Mouse (Mus musculus) kidney, adult 2 months (tissue): ENCODE measurements around the gene Ywhaq. TPM values are rescaled to one million over a fixed set of nuclear protein-coding genes. Genes with fewer than 3 reads are reported as not detected.

Source experiments
- DNase-seq: peaks from one replicate; pipeline ENCODE4 v3.0.0; 2021
- H3K27ac ChIP-seq: fragments of 200-500 bp; 2 replicates; pipeline ENCODE4 v1.5.1; 2012; ENCODE audit warnings: low read depth, low read length, control low read depth, inconsistent platforms; ENCODE audit not compliant: insufficient read depth
- H3K27me3 ChIP-seq: fragments of 200-500 bp; replicated peaks from 2 replicates; pipeline ENCODE4 v1.6.1; 2012; ENCODE audit warnings: mild to moderate bottlenecking, moderate library complexity, low read length, inconsistent platforms; ENCODE audit not compliant: control insufficient read depth, insufficient read depth
- H3K36me3 ChIP-seq: fragments of 200-500 bp; 2 replicates; pipeline ENCODE4 v1.6.1; 2012; ENCODE audit warnings: mild to moderate bottlenecking, moderate library complexity, low read length, inconsistent platforms; ENCODE audit not compliant: control insufficient read depth, insufficient read depth
- H3K4me1 ChIP-seq: fragments of 200-500 bp; 2 replicates; pipeline ENCODE4 v1.6.1; 2011; ENCODE audit warnings: low read length; ENCODE audit not compliant: control insufficient read depth, insufficient read depth
- H3K4me3 ChIP-seq: fragments of 200-500 bp; 2 replicates; pipeline ENCODE4 v1.5.1; 2011; ENCODE audit warnings: mild to moderate bottlenecking, low read depth, low read length, control low read depth; ENCODE audit not compliant: insufficient read depth
- CTCF ChIP-seq: fragments of 200-500 bp; conservative IDR thresholded peaks from 2 replicates; pipeline ENCODE4 v1.5.1; 2011; ENCODE audit warnings: low read depth, mild to moderate bottlenecking, control low read depth, low read length, moderate library complexity, mixed read lengths; ENCODE audit not compliant: insufficient read depth, insufficient read length
- POLR2A ChIP-seq: fragments of 200-500 bp; IDR thresholded peaks from one replicate; pipeline ENCODE4 v1.6.1; 2011; ENCODE audit warnings: low read depth, low read length, control low read depth
- WGBS: fragments of 180-500 bp; shearing (Covaris S2); methylation state at CpG from one replicate; pipeline ENCODE4 v1.1.7; 2018; 5-methylcytosine and 5-hydroxymethylcytosine counted together
- polyA plus RNA-seq: library from polyadenylated mRNA; depleted of rRNA; stranded (reverse); fragments of >200 nt; gene quantifications from 2 replicates; pipeline ENCODE4 v1.2.3, GENCODE M21; 2012; rRNA removed

Ywhaq gene
- 71.7 and 83.4 TPM in 2 replicates for polyA plus RNA-seq

DNA sequence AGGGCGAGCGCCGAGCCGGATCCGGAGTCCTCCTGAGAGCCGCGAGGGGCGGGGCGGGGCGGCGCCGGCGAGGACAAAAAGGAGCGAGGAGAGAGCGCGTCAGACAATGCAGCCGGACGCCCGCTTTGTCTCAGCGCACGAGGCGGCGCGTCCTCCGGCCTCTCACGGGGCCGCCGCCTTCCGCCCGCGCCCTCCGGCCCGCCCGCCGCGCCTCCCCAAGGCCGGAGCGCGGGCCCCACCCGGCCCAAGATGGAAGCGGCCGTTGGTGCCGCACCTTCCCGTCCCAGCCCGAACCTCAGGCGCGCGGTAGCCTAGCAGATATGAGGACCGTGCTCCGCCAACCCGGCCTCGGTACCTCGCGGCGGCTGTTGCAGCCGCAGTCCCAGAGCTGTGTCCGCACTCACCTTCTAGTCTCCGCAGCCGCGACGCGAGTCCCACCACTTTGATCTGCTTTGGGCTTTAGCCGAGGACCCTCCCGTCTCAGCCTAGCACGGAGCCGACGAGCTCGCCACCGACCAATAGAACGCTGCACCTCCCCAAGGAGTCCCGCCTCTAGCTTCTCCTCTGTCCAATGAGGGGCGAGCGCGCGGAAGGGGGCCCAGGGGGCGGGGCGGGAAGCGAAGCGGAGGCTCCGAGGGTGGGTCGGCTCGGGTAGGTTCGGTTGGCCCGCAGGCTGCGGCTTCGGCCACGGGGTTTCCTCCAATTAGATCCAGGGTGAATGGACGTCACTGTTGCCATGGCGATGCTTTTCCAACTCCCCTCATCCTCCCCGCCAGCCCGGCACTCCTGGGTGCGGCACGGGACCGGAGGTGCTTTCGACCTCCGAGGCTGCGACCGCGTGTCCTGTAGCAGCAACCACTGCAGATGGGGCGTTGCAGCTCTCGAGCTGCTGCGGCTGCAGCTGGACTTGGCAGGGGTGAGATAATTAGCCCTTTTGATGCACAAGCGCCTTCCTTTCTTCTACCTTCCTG is at the start of gene Ywhaq:
Gene Ywhaq, minus strand, starts transcription at position 538 of the 971 bp plus-strand sequence.
- WGBS = under 1% methylated on average over 100 of the region's 103 CpGs
- Histone ChIP-seq H3K36me3 (peaks cover 2% of the 10 kb centered on the region; the same call in 1 of the 2 replicates), H3K4me1 (peaks cover 7% of the 10 kb centered on the region; the same call in 1 of the 2 replicates), H3K27me3 (no peaks in the 10 kb centered on the region), H3K27ac (peak within 1 kb of the TSS; percentile 98), H3K4me3 (peak within 1 kb of the TSS; percentile 94)
- TF ChIP-seq CTCF = no peak
- peak; percentile 98 for TF ChIP-seq POLR2A
- peak; percentile 99 for DNase-seq

GRCm38 (mm10) chr12:21463448-21463891 is 46.0 kb upstream of the Ywhaq start:
- 59% methylated on average over 5 of the region's 5 CpGs for WGBS
- no peak overlapping the region for H3K27ac ChIP-seq
- TF ChIP-seq CTCF (no peak), POLR2A (no peak)
- no peaks in the 10 kb centered on the region for H3K27me3 ChIP-seq
- no peak for DNase-seq
- H3K4me3 ChIP-seq = no peak overlapping the region
- no peaks in the 10 kb centered on the region for H3K36me3 ChIP-seq
- H3K4me1 ChIP-seq = no peaks in the 10 kb centered on the region

- Histone ChIP-seq H3K4me3 (no peak overlapping the region), H3K36me3 (no peaks in the 10 kb centered on the region), H3K4me1 (no peaks in the 10 kb centered on the region), H3K27ac (no peak overlapping the region), H3K27me3 (no peaks in the 10 kb centered on the region)
- TF ChIP-seq CTCF (no peak), POLR2A (no peak)
- 69% methylated on average over 3 of the region's 3 CpGs for WGBS
- peak; percentile 30 for DNase-seq
Observed at GRCm38 (mm10) chr12:21462658-21463057, 45.2 kb upstream of the Ywhaq start.

DNA sequence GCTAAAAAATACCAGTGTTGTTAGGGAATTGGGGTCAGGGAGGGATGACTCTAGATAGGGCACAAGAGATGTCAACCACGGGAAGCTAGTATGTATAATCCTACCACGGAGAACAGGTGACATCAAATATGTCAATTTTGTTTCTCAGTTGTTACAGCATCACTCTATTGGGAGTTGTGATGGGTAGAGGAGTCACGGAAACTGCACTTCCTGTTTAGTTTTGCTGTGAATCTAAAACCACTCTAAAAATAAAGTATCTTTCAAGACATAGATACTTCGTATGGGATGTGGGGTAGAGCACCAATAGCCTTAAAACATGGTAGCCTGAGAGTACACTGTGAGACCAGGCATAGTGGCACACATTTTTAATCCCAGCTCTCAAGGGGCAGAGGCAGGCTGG is 42.2 kb upstream of the Ywhaq start:
- TF ChIP-seq CTCF = no peak
- no peak for TF ChIP-seq POLR2A
- 89% methylated on average over 4 of the region's 4 CpGs for WGBS
- H3K4me1 ChIP-seq = no peaks in the 10 kb centered on the region

GRCm38 (mm10) chr12:21456021-21456420 is 38.6 kb upstream of the Ywhaq start:
- DNase-seq = no peak
- Histone ChIP-seq H3K4me3 (no peak overlapping the region), H3K27me3 (no peaks in the 10 kb centered on the region), H3K36me3 (no peaks in the 10 kb centered on the region), H3K4me1 (no peaks in the 10 kb centered on the region), H3K27ac (no peak overlapping the region)
- no peak for TF ChIP-seq CTCF
- no peak for TF ChIP-seq POLR2A
- 95% methylated on average over 1 of the region's 1 CpGs for WGBS

More for the DNA sequence above, 42.2 kb upstream of the Ywhaq start:
- H3K27me3 ChIP-seq = no peaks in the 10 kb centered on the region
- no peak overlapping the region for H3K4me3 ChIP-seq
- H3K36me3 ChIP-seq = no peaks in the 10 kb centered on the region
- no peak overlapping the region for H3K27ac ChIP-seq
- no peak for DNase-seq

DNA sequence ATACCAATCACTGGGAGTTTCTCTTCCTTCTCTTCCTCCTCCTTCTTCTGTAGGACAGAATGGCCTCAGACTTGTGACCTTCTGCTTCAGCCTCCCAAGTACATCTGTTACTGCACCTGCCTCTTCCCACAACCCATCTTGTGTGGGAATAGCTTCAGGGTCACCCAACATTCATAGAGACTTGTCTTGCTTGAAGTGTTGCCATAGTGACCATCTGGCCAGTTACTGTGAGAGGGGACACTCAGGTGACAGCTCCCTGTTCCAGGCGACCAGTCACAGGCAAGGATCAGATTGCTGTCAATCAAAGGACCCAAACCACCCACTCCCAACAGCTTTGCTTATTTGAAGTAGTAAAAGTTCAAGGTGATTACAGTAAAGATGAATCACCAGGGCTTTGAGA is 34.3 kb upstream of the Ywhaq start:
- Histone ChIP-seq H3K4me3 (no peak overlapping the region), H3K27me3 (no peaks in the 10 kb centered on the region), H3K4me1 (no peaks in the 10 kb centered on the region; the same call in 1 of the 2 replicates), H3K36me3 (no peaks in the 10 kb centered on the region), H3K27ac (no peak overlapping the region)
- no peak for DNase-seq
- TF ChIP-seq POLR2A = no peak
- no peak for TF ChIP-seq CTCF
- WGBS = 22% methylated on average over 1 of the region's 1 CpGs

DNA sequence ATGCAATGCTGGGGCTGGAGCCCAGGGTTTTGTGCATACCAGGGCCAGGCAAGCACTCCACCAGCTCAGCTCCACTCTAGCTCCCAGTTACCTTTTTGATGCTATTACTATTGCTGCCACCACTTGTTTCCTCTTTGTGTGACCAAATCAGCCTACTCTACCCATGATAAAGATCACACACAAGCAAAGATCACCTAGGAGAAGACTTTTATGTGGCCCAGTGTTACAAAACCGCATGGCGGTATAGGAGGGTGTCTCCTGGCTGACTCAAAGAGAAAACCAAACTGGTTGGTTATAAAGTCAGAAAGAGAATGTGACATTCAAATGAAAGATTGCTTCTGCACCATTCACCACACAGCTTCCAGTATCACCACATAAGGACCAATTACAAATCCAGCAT is 33.9 kb upstream of the Ywhaq start:
- Histone ChIP-seq H3K4me1 (no peaks in the 10 kb centered on the region; the same call in 1 of the 2 replicates), H3K27ac (no peak overlapping the region), H3K27me3 (no peaks in the 10 kb centered on the region), H3K4me3 (no peak overlapping the region), H3K36me3 (no peaks in the 10 kb centered on the region)
- 96% methylated on average over 2 of the region's 2 CpGs for WGBS
- TF ChIP-seq POLR2A (no peak), CTCF (no peak)
- no peak for DNase-seq
